Mouse (Mus musculus) naive thymus-derived CD4-positive, alpha-beta T cell, adult 2 months (primary cell): ENCODE data around the gene Pde2a.
A peak's percentile ranks its signal among the peaks of the same experiment; 100 is the strongest.

ENCODE experiments used
- DNase-seq: peaks from one replicate; pipeline ENCODE4 v3.0.0-alpha.2; 2011; ENCODE audit warnings: low read depth

The Pde2a gene

GRCm38 (mm10) chr7:101453725-101454124, 32.2 kb downstream of the Pde2a start:
- DNase-seq, result peak; percentile 11

- peak; percentile 26 for DNase-seq
Measured at GRCm38 (mm10) chr7:101454479-101454878, 33.0 kb downstream of the Pde2a start.

- DNase-seq, result no peak
Measured at GRCm38 (mm10) chr7:101455141-101455540, 33.6 kb downstream of the Pde2a start.

- no peak for DNase-seq
Measured at GRCm38 (mm10) chr7:101456318-101456717, 34.8 kb downstream of the Pde2a start.

GRCm38 (mm10) chr7:101456789-101457188, 35.3 kb downstream of the Pde2a start:
- DNase-seq, result no peak

- no peak for DNase-seq
Measured at GRCm38 (mm10) chr7:101457283-101457682, 35.8 kb downstream of the Pde2a start.

GRCm38 (mm10) chr7:101457801-101458200, 36.3 kb downstream of the Pde2a start:
- DNase-seq, result peak; percentile 61

- DNase-seq, result no peak
Measured at GRCm38 (mm10) chr7:101458278-101458781, 36.8 kb downstream of the Pde2a start.

- no peak for DNase-seq
Measured at GRCm38 (mm10) chr7:101459305-101459813, 37.9 kb downstream of the Pde2a start.

GRCm38 (mm10) chr7:101459923-101460607, 38.6 kb downstream of the Pde2a start:
- no peak for DNase-seq

GRCm38 (mm10) chr7:101460608-101460957, 39.1 kb downstream of the Pde2a start:
- DNase-seq, result no peak

- no peak for DNase-seq
Measured at GRCm38 (mm10) chr7:101461571-101461970, 40.1 kb downstream of the Pde2a start.

GRCm38 (mm10) chr7:101462327-101463068, 41.0 kb downstream of the Pde2a start:
- no peak for DNase-seq

- DNase-seq, result no peak
Measured at GRCm38 (mm10) chr7:101463665-101464271, 42.3 kb downstream of the Pde2a start.

- DNase-seq, result no peak
Measured at GRCm38 (mm10) chr7:101464927-101465326, 43.4 kb downstream of the Pde2a start.

GRCm38 (mm10) chr7:101465392-101465791, 43.9 kb downstream of the Pde2a start:
- DNase-seq, result no peak

GRCm38 (mm10) chr7:101465850-101466580, 44.5 kb downstream of the Pde2a start:
- no peak for DNase-seq

GRCm38 (mm10) chr7:101466581-101467081, 45.1 kb downstream of the Pde2a start:
- peak; percentile 86 for DNase-seq

GRCm38 (mm10) chr7:101471423-101471822, 49.9 kb downstream of the Pde2a start:
- DNase-seq, result no peak

GRCm38 (mm10) chr7:101471968-101472480, 50.5 kb downstream of the Pde2a start:
- no peak for DNase-seq
